Mouse (Mus musculus) T-cell, adult 2 months (primary cell): Measurements from ENCODE around the gene Naa60.

Experiments
- DNase-seq: peaks from one replicate; pipeline ENCODE4 v3.0.0; 2022; ENCODE audit warnings: low spot score

Gene Naa60

DNA sequence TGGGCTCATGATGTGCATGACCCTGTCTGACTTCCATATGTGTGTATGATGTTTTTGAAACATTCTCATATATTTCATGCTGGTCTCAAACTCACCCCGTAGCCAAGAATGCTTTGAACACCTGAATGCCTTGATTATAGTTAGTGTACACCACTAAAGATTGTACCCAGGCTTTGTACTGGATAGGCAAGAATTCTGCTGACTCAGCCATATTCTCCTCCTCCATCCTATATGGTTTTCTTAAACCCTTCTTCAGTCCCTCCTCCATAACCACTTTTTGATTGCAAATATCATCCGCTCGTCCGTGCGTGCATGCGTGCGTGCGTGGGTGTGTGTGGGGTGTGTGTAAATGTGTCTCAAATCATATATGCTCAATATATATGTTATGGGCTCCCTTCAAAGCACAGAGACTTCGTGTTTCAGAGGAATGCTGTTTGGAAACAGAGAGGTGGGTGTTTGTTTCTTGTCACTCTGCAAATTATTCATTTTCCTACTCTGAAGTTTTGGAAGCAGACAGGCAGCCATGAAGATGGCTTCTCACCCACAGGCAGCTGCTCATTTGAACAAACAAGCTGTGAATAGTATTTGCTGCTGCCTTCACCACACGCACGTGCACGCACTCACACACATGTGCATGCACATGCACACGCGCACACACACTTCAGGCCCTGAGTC lies 19.6 kb downstream of the Naa60 start:
- DNase-seq, result no peak

DNA sequence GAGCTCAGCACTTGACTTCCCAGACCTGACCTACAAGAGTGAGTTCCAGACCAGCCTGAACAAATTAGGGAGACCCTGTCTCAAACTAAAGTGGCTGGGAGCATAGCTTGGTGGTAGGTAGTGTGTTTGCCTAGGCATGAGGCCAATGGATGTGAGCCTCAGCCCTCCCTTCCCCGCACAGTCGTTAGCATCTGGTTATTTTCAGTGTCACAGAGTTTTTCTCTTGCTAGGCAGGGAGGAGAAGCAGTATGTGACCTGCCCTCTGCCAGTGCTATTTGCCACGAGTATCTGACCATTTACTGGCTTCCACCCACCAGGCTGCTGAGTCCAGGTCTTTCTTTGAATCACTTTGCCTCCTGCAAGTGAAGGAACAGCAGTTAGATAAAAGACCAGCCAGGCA lies 21.6 kb downstream of the Naa60 start:
- DNase-seq, result no peak

DNA sequence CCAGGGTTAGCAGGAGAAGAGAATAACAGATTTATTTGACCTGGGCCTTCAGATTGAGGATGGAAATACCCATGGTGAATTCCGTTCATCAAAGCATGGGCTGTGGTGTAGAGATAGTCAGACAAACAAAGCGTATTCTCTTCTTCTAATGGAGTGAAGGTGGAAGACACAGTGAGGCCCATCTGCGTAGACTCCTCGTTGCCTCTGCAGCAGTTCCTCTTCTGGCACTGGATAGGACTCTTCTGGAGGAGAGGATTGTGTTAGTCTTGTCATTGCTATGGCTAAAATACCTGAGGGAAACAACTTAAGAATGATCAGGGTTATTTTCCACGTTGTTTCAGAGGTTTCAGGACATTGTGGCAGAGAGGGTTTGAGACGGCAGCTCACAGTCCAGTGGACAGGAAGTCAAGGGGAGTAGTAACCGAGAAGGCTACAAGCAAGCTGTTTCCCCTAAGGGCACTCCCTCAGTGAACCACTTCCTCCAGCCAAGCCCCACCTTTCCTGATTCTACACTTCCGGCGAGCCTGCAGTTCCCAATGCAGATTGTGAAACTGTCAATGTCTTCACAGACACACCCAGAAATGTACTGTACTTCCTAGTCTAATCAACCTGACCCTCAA lies 23.1 kb downstream of the Naa60 start:
- peak; percentile 69 for DNase-seq

DNA sequence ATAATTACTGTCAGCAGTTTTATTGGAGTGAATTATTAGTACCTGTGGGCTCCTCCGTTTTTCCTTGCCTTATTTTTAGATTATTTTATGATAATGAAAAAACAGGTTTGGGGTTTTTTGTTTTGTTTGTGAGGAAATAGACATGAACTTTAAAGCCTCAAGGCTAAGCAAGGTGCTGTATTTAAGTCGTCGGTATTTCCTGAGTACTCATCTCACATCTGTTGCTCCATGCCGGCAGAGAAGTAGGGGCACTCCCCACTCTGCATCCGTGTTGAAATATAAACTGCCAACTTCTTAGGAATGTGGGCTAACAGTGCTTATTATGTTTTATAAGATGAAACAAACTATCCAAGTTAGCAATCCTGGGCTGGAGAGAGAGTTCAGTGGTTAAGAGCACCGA lies 23.9 kb downstream of the Naa60 start:
- DNase-seq, result no peak

DNA sequence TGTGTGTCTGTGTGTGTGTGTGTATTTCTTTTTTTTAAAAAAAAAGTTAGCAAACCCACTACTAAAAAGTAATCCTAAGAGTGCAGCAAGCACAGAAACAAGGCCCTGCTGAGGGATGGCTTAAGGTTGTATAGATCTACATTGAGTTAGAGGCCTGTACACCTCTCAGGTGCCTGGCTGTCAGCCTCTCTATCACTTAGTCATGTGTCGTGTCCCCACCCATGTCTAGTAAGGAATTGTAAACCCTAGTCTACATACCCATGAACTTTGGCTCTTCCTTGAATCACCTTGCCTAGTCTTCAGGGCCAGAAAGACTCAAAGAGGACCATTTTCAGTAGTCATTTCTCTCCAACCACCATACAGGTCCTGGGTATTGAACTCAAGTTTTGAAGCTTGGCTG lies 24.4 kb downstream of the Naa60 start:
- no peak for DNase-seq

DNA sequence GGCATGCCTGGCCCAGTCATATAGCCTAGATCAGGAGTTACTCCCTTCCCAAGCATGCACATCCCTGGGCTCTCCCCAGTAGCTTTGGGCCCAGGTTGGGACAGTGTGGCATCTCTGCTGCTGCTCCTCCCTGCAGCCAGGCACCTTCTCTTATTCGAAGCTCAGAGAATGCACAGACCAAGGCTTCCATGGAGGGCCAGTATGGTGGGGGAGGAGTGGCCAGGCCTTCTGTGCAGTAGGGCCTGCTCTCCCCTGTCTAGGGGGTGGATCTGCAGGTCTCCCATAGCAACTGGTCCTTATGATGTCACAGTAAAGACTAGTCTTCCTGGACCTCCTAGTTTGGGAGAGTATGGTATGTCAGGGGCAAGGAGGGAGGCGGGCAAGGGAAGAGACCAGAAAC lies 35.3 kb downstream of the Naa60 start:
- no peak for DNase-seq

DNA sequence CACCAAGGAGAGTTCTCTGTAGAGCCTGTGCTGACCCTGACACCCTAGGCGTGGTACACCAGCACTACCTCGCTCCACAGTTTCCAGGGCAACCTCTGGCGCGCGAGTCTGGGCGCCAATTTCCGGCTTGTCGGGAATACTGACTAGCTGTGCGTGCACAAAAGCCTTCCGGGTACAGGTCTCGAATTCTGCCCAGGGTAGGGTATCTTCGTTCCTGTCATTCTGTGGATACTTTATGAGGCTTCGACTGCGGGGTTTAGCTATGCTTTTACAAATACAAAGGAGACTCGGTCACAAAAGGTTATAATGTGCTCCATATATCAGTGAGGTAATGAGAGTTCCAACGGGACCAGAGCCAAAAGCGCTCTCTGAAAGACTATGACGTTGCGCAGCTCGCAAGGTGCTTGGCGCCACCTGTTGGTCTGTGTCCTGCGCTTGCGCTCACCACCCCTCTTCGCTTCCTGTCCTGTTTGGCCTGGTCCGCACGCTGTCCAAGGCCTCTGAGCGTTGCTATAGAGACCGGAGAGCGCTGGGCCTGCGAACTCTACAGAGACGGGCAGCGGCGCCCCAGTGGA lies 36.4 kb downstream of the Naa60 start, which contains the start of the genes 1700037C18Rik and Cluap1:
1700037C18Rik (minus strand) TSS at position 153 of the 575 bp plus-strand sequence.
Cluap1 (plus strand) TSS at position 265 of the 575 bp plus-strand sequence.
- peak; percentile 83 for DNase-seq

DNA sequence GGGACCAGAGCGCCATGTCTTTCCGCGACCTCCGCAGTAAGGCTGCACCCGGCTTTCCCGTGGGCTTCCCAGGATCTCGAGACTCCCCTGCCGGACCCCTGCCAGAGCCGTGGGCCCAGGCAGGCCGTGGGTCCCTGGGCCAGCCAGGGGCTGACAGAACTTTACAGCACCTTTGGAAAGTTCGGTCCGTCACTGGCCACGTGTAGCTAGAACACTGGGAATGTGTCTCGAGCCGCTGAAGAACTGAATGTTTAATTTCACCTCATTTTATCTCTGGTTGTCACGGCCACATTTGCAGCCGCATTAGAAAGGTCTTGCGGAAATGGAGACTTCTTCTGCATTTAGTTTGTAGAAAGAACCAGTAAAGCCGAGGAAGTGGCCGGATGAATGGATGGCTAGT lies 36.9 kb downstream of the Naa60 start:
- no peak for DNase-seq

DNA sequence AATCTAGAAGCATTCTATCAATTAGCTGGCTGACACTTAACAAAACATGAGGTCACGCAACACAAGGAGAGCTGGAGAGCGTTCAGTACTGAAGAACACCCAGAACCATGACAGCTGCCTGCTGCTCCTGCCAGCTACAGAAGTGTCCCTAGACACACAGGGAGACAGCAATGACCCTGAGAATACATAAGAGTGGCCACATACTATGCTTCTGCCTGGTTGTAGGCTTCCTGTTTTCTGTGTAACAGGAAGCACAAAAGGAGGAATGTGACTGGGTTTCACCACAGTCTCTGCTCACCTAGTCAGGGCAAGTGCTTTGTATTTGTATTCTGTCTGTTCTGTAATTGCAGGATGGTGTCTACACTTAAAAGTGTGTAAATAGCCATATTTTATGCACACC lies 48.6 kb downstream of the Naa60 start:
- no peak for DNase-seq

DNA sequence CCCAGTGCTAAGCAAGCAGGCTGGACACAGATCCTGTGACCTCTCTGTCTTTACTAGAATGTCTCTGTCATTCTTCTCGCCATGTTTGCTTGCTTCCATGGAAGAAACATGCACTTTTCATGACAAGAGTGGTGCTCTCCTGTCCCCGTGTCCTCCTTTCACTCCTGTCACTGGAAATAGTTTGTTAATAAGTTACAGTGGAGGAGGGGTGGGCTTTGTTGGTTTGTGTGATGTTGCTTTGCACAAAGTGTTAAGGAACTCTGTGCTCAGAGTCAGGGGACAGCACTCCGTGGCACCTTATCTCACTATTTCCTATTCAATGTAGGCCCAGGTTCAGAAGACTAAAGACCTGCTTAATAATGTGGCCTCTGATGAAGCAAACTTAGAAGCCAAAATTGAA lies 51.3 kb downstream of the Naa60 start:
- DNase-seq, result no peak

DNA sequence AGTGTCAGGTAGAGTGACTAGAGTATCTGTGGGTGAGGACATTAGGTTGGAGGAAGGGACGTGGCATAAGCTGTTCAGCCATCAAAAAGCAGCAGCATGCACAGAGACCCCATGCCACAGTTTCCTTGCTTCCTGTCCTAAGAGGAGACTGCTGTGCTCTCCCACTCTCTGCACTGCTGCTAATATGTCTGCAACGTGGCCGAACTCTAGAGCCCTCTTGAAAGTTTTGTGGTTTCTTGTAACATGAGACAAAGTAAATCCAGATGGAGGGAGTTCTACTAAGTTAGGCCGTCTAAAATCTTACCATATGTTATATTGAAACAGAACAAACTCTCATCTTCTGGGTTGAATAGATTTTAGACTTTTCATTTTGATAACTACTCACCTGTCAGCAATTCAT lies 51.8 kb downstream of the Naa60 start:
- DNase-seq, result no peak

DNA sequence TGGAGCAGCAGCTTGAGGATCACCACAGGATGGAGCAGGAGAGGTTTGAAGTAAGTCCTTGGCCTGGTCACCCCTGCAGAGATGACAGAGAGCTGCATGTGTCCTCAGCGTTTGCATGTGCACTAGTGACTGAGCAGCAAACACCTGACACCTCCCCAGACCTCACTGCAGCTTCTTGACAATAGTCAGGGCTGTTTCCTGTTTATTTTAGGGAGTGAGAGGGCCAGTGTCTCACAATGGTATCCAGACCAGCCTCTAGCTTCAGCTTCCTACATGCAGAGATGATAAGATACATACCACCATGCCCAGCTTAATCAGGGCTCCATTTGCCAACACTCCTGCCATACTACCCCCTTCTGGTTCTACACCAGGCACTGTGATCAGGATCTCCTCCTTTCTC lies 56.4 kb downstream of the Naa60 start:
- no peak for DNase-seq

DNA sequence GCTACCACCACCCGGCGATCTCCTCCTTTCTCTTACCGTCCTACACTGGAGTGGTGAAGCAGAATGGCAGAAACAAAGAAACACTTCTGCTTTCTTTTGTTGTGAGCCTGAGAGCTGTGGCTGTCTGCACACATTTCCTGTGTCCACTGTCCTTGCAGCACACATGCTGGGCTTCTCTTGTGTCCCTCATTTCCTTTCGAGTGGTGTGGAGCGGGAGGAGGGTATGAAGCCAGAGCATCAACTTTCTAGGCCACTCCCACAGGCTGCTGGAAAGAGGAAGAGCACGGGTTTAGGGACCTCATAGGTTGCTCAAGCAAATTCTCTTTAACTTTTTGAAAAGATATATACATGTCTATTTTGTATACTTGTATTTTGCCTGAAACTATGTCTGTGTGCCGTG lies 57.0 kb downstream of the Naa60 start:
- DNase-seq, result no peak

DNA sequence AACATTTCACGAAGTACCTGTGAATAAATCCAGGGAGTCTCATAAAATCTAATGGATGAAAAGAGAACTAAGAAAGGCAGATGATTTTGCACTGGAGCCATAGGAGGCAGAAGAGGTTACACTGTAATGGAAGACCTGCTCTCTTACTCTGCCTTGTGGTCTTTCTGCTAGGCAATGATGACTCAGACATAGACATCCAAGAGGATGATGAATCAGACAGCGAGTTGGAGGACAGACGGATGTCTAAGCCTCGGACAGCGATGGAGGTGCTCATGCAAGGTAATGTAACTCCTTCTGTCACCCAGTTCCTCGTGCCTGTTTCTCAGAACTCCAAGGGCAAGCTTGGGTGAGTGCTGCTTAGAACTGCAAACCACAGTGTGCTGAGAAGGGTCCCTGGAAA lies 61.4 kb downstream of the Naa60 start:
- no peak for DNase-seq

DNA sequence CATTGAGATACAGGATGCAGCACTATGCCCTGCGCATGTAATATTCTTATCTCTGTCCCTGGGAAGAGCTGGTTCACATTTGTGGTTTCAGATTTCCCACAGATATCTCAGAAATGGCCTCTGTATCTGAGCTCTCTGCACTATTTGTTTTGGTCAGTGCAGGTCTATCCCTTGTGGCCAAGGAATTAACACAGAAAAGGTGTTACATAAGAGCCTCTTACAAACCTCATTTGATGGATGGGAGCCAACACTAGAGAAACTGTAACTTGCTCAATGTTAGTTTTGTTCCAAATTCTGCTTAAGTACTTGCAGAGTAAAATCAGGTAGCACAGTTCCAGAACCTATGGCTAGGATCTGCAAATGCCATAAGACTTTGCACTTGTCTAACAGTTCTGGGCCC lies 61.9 kb downstream of the Naa60 start:
- DNase-seq, result no peak

DNA sequence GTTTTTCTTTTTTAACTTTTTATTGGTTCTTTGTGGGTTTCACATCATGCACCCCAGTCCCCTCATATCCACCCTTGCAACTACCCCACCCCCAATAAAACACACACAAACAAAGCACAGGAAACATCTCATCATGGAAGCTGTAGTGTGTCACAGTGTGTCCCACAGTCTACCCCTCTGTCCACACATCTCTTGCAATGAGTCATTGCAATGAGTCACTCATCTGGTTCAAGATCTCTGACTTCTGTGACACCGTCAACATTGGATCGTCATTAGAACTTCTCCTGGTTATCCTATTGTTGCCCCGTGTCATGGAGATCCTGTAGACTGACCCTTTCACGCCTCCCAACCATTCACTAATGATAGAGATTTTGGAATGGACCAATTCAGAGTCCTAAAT lies 62.5 kb downstream of the Naa60 start:
- DNase-seq, result no peak

DNA sequence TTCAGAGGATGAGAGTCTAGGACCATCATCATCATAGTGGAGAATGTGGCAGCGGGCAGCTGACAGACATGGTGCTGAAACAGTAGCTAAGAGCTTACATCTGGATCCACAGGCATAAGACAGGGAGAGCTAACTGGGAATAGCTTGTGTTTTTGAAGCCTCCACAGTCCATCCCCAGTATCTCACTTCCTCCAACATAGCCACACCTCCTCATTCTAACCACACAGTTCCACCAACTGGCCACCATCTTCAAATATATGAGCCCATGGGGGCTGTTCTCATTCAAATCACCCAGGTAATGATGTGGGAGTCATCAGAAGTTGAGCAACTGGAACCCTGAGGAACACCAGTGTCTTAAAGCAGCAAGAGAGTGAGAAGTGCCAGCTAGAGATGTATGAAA lies 79.0 kb downstream of the Naa60 start:
- DNase-seq, result no peak
